Mouse (Mus musculus) layer of hippocampus, postnatal 25 days (tissue): ENCODE data around the gene Gm4881. TPM values are rescaled to one million over a fixed set of nuclear protein-coding genes. Genes with fewer than 3 reads are reported as not detected.
"Not testable (repeated sequence)": the region's sequence is repeated elsewhere in the genome, so short reads cannot be mapped to it uniquely, and the experiment has no call there.

Source experiments
- DNase-seq, 2 experiments: peaks; one replicate each; pipeline ENCODE4 v3.0.0; 2022; ENCODE audit warnings: mixed read lengths in 2 of 2, low spot score in 1 of 2; ENCODE audit errors: extremely low spot score in 1 of 2
- total RNA-seq, 2 experiments: library from RNA; stranded (reverse); gene quantifications; 2 replicates each; pipeline ENCODE4 v1.2.3; 2021

Gm4881 gene
- total RNA-seq, 2 experiments from 2014 or later = not detected

DNA sequence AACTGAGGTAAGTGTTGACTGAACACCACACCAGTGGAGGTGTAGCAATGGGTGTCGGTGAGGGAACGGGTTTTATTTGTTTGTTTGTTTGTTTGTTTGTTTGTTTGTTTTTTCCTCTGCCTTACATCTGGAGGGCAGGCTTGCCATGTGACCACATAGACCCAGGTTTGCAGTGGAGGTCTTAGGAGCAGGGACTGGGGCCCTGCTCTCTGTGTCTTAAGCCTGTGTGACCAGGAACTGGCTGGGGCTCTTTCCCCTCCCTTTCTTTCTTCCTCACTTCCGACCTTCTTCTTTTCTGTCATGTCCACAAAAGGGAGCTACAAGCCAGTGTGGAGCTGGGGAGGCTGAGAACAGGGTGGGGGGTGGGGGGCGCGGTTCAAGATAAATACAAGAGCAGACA lies 46.3 kb downstream of the Gm4881 start:
- no peak for DNase-seq

- DNase-seq = no peak
Observed at GRCm38 (mm10) chr7:24897224-24897623, 47.1 kb downstream of the Gm4881 start, which contains the start of gene Cd79a. TSS of gene Cd79a (plus strand) at chr7:24897381.

DNA sequence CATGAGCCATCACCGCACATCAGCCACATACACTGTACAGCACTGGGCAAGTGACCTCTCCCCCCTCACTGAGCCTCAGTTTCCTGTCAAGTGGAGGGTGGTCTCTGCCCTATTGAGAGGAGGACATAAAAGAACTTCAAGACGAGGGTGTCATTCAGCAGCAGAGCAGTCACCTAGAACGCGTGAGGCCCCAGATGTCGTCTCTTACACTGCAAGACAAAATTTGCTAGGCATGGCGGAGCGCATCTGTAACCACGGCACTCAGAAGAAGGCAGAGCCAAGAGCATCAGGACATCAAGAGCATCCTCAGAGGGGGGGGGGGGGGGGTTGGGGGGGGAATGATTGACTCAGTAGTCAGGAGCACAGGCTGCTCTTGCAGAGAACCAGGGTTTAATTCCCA lies 48.0 kb downstream of the Gm4881 start:
- no peak for DNase-seq

DNA sequence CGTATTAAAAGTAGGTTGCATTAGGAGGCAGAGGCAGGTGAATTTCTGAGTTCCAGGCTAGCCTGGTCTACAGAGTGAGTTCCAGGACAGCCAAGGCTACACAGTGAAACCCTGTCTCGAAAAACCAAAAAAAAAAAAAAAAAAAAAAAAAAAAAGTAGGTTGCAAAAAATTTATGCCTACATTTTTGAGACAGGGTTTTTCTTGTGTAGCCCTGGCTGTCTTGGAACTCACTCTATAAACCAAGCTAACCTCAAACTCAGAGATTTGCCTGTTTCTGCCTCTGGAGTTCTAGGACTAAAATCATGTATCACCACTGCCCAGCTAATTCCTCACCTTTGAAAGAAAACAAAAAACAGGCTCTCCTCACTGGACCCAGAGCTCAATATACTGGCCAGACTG lies 48.5 kb downstream of the Gm4881 start:
- DNase-seq = not testable (repeated sequence)

- no peak for DNase-seq
Observed at GRCm38 (mm10) chr7:24892125-24892583, 52.1 kb downstream of the Gm4881 start.

- DNase-seq = no peak
Observed at GRCm38 (mm10) chr7:24891241-24892124, 52.8 kb downstream of the Gm4881 start.

DNA sequence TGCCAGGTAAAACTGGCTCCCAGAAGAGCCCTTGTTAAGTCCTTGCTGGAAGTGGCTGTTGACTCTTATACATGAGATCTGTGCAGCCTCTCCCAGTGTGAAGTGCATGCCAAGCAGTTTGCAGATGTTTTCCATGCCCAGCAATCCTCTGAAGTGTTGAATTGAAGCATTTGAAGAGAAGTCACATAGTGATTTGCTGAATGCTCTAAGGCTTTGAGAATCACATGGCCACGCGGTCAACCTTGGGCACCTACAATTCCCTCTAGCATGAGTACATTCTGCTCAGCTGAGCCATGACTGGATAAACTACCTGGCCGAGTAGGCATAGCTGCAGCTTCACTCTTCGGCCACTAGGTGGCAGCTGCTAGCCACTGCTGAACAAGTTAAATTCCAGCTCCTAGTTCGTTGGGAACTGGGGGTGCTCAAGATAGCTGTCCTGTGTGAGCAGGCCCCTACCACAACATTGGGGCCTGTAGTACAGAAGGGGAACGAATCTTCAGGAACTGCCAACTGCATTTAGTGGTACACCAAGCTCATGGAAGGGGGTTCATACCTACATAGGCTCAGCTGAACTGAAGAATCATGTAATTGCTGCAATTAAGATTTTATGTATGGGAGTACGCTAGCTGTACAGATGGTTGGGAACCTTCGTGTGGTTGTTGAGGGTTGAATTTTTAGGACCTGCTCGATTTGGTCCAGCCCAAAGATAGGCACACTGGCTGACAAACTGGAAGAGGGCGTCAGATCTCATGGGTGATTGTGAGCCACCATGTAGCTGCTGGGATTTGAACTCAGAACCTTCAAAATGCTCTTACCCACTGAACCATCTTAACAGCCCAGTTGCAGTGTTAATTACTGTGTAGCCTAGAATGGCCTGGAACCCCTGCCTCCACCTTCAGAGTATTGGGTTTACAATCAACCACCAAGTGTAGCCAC lies 53.7 kb downstream of the Gm4881 start:
- peak; percentile 50 to 70 for DNase-seq

DNA sequence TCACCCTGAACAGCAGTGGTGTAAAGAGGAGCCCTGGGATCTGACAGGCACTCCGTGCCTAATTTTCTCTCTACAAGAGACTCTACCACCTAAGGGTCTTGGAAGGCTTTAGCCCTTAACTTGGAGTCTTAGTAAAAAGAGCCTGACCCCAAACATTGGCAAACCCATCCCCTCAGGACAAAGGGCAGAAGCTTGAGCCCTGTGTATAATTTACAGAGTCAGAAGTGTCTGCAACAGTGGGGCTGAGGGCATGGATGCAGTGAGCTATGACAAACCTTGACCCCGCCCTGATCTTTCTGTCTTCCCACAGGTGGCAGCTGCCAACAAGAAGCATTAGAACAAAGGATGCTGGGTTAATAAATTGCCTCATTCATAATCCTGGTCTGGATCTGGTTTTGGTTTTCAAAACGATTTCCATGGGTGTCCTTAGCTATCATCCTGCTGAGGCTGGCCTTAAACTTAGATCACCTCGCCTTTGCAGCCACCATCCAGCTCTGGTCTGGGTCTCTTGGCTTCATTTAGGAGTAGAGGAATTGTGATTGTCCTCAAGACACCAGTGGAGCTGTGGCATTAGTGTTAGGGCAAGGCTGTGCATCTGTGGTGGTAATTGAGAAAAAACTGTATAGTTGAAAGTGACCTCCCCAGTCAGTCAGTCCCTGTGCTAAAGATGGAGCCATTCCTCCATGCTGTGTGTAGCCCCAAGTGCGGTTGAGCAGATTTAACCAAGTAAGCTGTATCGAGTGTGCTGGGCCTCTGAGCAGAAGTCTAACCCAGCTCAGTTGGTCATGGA lies 54.7 kb downstream of the Gm4881 start:
- no peak for DNase-seq

DNA sequence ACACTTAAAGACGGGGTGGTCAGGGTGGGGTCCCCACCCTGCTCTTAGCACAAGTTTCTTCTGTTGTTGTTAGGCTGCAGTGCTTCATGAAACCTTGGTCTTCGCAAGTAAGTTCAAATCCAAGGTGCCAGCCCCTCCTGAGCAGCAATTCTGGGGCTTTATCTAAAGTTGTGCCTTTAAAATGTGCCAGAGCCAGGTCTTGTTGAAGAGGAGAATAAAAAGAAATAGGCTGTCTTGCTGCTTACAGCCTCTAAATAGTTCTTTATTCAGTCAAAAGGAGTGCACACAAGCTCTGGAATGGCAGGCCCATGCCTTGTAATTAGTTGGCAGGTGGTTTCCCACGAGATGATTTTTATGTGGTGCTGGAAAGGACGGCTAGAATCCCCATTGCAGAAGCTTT lies 57.2 kb downstream of the Gm4881 start:
- DNase-seq = no peak

GRCm38 (mm10) chr7:24886308-24886633 lies 58.0 kb downstream of the Gm4881 start:
- DNase-seq = no peak

DNA sequence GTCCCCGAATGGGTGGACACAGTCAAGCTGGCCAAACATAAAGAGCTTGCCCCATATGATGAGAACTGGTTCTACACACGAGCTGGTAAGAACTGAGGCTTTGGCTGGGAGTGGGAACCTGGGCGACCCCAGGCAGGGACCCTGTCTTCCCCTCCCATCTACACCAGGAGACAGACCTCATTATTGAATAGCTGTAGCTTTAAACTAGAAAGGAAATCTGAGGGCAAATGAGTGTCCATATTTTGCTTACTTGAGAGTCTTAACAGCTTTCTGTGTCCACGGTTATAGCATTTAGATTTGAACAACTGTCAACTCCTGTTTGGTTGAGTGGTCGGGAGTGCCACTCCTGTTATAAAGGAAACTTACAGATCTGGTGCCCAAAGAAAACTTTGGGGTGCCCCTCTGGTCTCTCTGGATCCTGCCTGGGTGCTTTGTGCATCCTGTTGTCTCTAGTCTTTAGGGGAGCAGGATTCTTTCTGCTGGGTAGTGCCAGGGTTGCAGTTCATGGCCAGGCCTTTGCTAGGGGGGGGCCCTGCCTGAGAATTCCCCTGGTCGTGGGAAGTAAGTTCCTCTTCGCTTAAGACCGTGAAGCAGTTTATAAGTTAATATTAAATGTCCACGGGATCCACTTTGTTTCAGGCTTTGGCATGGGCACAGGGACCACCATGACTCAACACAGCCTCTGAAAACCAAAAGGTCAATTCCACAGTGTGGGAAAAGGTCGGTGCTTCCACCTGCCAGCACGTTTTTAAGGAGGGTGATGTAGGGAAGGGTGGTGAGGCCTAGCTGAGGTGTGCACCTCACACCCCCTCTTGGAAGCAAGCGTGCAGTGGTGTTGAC lies 58.6 kb downstream of the Gm4881 start:
- DNase-seq = no peak

GRCm38 (mm10) chr7:24884693-24885291 lies 59.5 kb downstream of the Gm4881 start:
- no peak for DNase-seq

GRCm38 (mm10) chr7:24883896-24884692 lies 60.2 kb downstream of the Gm4881 start, which contains the start of gene Rps19:
TSS of gene Rps19 (plus strand) at chr7:24884371.
- peak; percentile 96 to 97 for DNase-seq

DNA sequence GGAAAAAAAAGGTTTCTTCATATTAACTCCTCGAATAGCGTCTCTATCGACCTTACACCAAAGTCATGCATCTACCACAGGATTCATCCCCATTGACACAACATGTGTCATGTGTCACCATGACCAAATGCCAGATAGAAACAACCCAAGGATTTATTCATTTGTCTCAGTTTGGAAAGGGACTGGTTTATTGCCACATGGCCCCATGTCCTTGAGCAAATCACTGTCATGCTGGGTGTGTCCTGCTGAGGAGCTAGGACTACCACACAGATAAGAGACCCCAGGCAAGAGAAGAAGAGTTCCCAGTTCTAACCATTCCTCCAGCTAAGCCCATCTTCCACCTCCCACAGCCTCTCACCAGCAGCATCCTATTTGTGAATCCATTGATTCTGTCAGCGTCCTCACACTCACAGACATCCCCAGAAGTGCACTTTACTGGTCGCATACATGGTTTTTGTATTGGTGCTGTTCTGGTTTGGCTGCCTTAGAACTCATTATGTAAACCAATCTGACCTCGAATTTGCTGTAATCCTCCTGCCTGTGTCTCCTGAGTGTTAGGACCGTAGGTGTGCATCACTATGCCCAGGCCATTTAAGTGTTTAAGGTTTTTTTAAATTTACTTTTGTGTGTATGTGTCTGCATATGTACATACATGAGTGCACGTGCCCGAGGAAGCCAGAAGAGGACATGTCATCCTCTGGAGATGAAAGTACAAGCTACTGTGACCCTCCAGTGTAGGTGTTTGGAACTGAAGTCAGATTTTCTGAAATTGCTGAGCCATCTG lies 61.7 kb downstream of the Gm4881 start:
- DNase-seq = no peak

- DNase-seq = no peak
Observed at GRCm38 (mm10) chr7:24879620-24880019, 64.7 kb downstream of the Gm4881 start.

DNA sequence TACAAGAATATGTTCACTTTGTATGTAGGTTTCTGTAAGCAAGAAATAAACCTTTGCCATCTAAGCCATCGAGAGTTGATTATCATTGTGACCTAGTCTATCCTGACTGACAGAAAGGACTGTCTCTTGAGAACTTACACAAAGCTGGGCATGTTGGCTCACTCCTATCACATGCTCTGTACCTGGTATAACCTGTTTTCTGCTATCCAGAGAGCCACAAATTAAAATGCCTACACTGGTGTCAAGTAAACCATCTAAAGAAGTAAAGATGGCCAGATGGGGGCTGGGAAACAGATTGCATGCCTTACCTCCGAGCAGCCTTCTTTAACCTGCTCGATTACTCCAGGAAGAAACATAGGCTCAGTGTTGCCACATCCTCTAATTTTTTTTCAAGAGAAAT lies 66.7 kb downstream of the Gm4881 start:
- DNase-seq = no peak
